Mouse (Mus musculus): ENCODE measurements at regions not wholly inside any gene's neighbourhood (a gene's known extent, or its start where the extent isn't known, plus 50 kb on each side); places are given as distances from the start of the nearest gene placed in this dataset.

GRCm38 (mm10) chr2:75208821-75209758, 383.5 kb downstream of the Mtx2 start:
- TF ChIP-seq CTCF (IDR thresholded peaks at IDR 0.05; ENCODE audit: low read depth, low read length), result no peak
- TF ChIP-seq EP300 (IDR thresholded peaks at IDR 0.05; ENCODE audit: insufficient read depth, low read depth, low read length), result no peak
- no peak for TF ChIP-seq POLR2A (IDR thresholded peaks at IDR 0.05; ENCODE audit: insufficient read depth, low read length)
